15 mouse cellular contexts compared by ENCODE assay signal in the genomic region with DNA sequence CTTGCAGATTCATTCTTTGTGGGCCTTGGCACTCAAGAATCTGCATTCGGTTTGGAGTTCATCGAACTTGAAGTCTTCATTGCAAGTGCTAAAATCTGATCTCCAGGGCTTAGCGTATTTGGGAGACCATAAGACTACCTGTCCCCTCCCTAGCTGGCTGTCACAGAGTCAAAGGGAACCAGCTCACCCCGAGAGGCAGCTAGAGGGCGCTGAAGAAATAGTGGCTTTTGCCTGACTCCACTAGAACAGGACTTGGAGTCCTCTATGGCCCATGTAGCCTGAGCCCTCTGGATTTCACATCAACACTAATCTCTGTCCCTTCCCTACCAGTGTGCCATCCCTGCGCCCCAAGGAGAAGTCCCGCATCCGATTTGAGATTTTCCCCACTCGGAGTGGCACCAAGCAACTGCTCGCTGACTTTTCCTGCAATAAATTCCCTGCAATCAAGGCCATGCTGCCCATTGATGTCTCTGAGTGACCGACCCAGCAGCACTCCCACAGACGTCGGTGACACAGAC. TPM values are rescaled to one million over a fixed set of nuclear protein-coding genes. Genes with fewer than 3 reads are reported as not detected.
DNase-seq lines count a peak whose midpoint lies in the region; ATAC-seq and TF ChIP-seq lines count a peak whose summit lies in the region.
"Had no signal": no experiment of that assay in that cellular context is flagged by ENCODE, and none has a peak within 500 bp of the region (broad histone marks: within the 10 kb centered on the region; RNA-seq: fewer than 3 reads in every experiment).

No protein-coding gene starts in this region.

- DNase-seq in kidney, postnatal 0 days (ENCODE audit: low spot score) = peak; percentile 8
- DNase-seq in CH12.LX (ENCODE audit: extremely low read depth) (peak; percentile 11), ES-CJ7 (ENCODE audit: low read depth, low spot score) (peak; percentile 41)
- DNase-seq in embryo, embryonic 10.5 days (ENCODE audit: low spot score) = peak; percentile 29
- no peak for DNase-seq in cerebellum, adult 11-12 months
- DNase-seq in frontal cortex, postnatal 25 days (ENCODE audit: low spot score in 2 of 2) = no peak
- DNase-seq: cerebellum, adult 9-11 months; kidney, postnatal 25 days; layer of hippocampus, postnatal 36 days; lung, postnatal 36 days had no signal

- no peaks in the 10 kb centered on the region for H3K4me1 ChIP-seq in kidney, postnatal 0 days (replicated peaks; ENCODE audit: insufficient read depth, low read length)
- peaks cover 4% of the 10 kb centered on the region; the same call in 1 of the 2 replicates for H3K4me1 ChIP-seq in kidney, embryonic 15.5 days
- H3K4me1 ChIP-seq in CH12.LX (ENCODE audit: control insufficient read depth in 1 of 2, insufficient read depth in 2 of 2) = peaks cover 0 to 9% of the 10 kb centered on the region in 2 experiments; a peak in 2 of 4 replicates
- H3K4me1 ChIP-seq: heart, embryonic 15.5 days; midbrain, embryonic 13.5 days had no signal

- no peaks in the 10 kb centered on the region for H3K27me3 ChIP-seq in kidney, postnatal 0 days (ENCODE audit: insufficient read depth, low read length)
- H3K27me3 ChIP-seq in kidney, embryonic 15.5 days = no peaks in the 10 kb centered on the region
- H3K27me3 ChIP-seq in CH12.LX (replicated peaks) = peaks cover 2% of the 10 kb centered on the region
- H3K27me3 ChIP-seq: heart, embryonic 15.5 days; midbrain, embryonic 13.5 days had no signal

- TF ChIP-seq POLR2A in CH12.LX (IDR thresholded peaks at IDR 0.05; ENCODE audit: low read depth, low read length) = no peak

- H3K36me3 ChIP-seq in kidney, postnatal 0 days (ENCODE audit: insufficient read depth, low read length) = no peaks in the 10 kb centered on the region
- H3K36me3 ChIP-seq in kidney, embryonic 15.5 days = no peaks in the 10 kb centered on the region
- no peaks in the 10 kb centered on the region for H3K36me3 ChIP-seq in CH12.LX (replicated peaks in 1 of 2; ENCODE audit: control insufficient read depth in 1 of 2, insufficient read depth in 1 of 2, low read length in 1 of 2)
- H3K36me3 ChIP-seq: heart, embryonic 15.5 days; midbrain, embryonic 13.5 days had no signal

- H3K4me3 ChIP-seq in kidney, postnatal 0 days (replicated peaks; ENCODE audit: low read depth, low read length) = no peak overlapping the region
- H3K4me3 ChIP-seq in kidney, embryonic 15.5 days (replicated peaks) = no peak overlapping the region
- no peak overlapping the region for H3K4me3 ChIP-seq in CH12.LX (replicated peaks in 1 of 3; ENCODE audit: low read depth in 2 of 3, low read length in 2 of 3, poor library complexity in 1 of 3)
- H3K4me3 ChIP-seq: heart, embryonic 15.5 days; midbrain, embryonic 13.5 days had no signal

- H3K27ac ChIP-seq in kidney, postnatal 0 days = no peak overlapping the region
- no peak overlapping the region for H3K27ac ChIP-seq in kidney, embryonic 15.5 days
- H3K27ac ChIP-seq in CH12.LX (ENCODE audit: insufficient read depth, low read depth) = no peak overlapping the region
- H3K27ac ChIP-seq: heart, embryonic 15.5 days; hindbrain, embryonic 14.5 days; midbrain, embryonic 13.5 days had no signal

- in situ Hi-C loops in CH12.LX (cut with MboI; ENCODE audit: low pct_ligation_motif_present, low pct_unique_long_range_greater_than_20kb, low sequenced_read_pairs) = loop anchor here (10.0 kb wide), 1 partner anchor 153 kb away; no protein-coding TSS in a partner anchor

- no peak overlapping the region for H3K9ac ChIP-seq in kidney, postnatal 0 days (ENCODE audit: low read depth, low read length)
- no peak overlapping the region for H3K9ac ChIP-seq in kidney, embryonic 15.5 days
- H3K9ac ChIP-seq in CH12.LX (ENCODE audit: insufficient read depth, low read depth) = no peak overlapping the region
- H3K9ac ChIP-seq: heart, embryonic 15.5 days; hindbrain, embryonic 14.5 days; midbrain, embryonic 13.5 days had no signal

- dilution Hi-C loops in CH12.LX (cut with MboI; ENCODE audit: extremely low pct_ligation_motif_present, extremely low pct_unique_long_range_greater_than_20kb, low sequenced_read_pairs) = no loop called here

- ATAC-seq in kidney, postnatal 0 days (replicated peaks; ENCODE audit: low FRiP score, low read depth) = no peak
- no peak for ATAC-seq in kidney, embryonic 15.5 days (replicated peaks; ENCODE audit: low FRiP score)
- ATAC-seq: midbrain, embryonic 13.5 days had no signal

- 57% methylated on average over 13 of the region's 13 CpGs for WGBS in kidney, postnatal 0 days
- WGBS in kidney, embryonic 15.5 days = 65% methylated on average over 13 of the region's 13 CpGs

- peak; percentile 52; the same call in 1 of the 2 replicates for TF ChIP-seq CTCF in kidney, postnatal 0 days (IDR thresholded peaks at IDR 0.05; ENCODE audit: low read depth)
- peak in 1 of 2 experiments; percentile 52; a peak in 2 of 4 replicates for TF ChIP-seq CTCF in CH12.LX (conservative IDR thresholded peaks at IDR 0.05 in 1 of 2, IDR thresholded peaks at IDR 0.05 in 1 of 2; ENCODE audit: low read depth in 2 of 2, low read length in 2 of 2)

- H3K79me2 ChIP-seq in CH12.LX (replicated peaks; ENCODE audit: control insufficient read depth, extremely low read depth, insufficient read depth, poor library complexity, severe bottlenecking) = no peaks in the 10 kb centered on the region

- no peaks in the 10 kb centered on the region for H3K9me3 ChIP-seq in kidney, postnatal 0 days (replicated peaks; ENCODE audit: low read length)
- H3K9me3 ChIP-seq in kidney, embryonic 15.5 days (replicated peaks) = no peaks in the 10 kb centered on the region
- H3K9me3 ChIP-seq in CH12.LX (replicated peaks; ENCODE audit: low read length) = no peaks in the 10 kb centered on the region
- H3K9me3 ChIP-seq: heart, embryonic 15.5 days; midbrain, embryonic 13.5 days had no signal

- TF ChIP-seq EP300 in CH12.LX (IDR thresholded peaks at IDR 0.05; ENCODE audit: low read length) = no peak

- no peak; the same call in none of the 2 replicates for TF ChIP-seq RAD21 in CH12.LX (IDR thresholded peaks at IDR 0.05; ENCODE audit: low read depth, low read length)

- H3K4me2 ChIP-seq in kidney, postnatal 0 days (ENCODE audit: low read length) = no peak overlapping the region
- H3K4me2 ChIP-seq in kidney, embryonic 15.5 days = no peak overlapping the region
- no peak overlapping the region for H3K4me2 ChIP-seq in CH12.LX (ENCODE audit: insufficient read depth, low read depth, poor library complexity, severe bottlenecking)
- H3K4me2 ChIP-seq: heart, embryonic 15.5 days; hindbrain, embryonic 14.5 days; midbrain, embryonic 13.5 days had no signal

TF ChIP-seq in CH12.LX, 34 proteins besides CTCF, POLR2A, EP300 and RAD21:
- peak; percentile 13 for TF ChIP-seq SMC3 (IDR thresholded peaks at IDR 0.05; ENCODE audit: low read depth, low read length)
- no peak for TF ChIP-seq ZMIZ1 (IDR thresholded peaks at IDR 0.05; ENCODE audit: low read depth, low read length)

RNA-seq across cellular contexts. Expression of gene Tgm3, which starts 35.8 kb away (rescaled TPM):
- not detected in 2 replicates for polyA plus RNA-seq in kidney, postnatal 0 days (2015; fragmentation: Nextera tagmentation; extraction: Ambion mirVana)
- polyA plus RNA-seq in kidney, embryonic 15.5 days (2015; fragmentation: Nextera tagmentation; extraction: Ambion mirVana) = 0.12 TPM in 1 of 2 replicates, not detected in the other
- total RNA-seq in CH12.LX (2012; rRNA removed) = not detected in 2 replicates
- total RNA-seq in CH12.LX (2014; rRNA removed) = not detected in 2 replicates
- polyA plus RNA-seq in CH12.LX (2012; ENCODE audit: insufficient read length, low read depth) = not detected in 2 replicates
- polyA plus RNA-seq: heart, embryonic 15.5 days; midbrain, embryonic 13.5 days; neural tube, embryonic 11.5 days had no signal

Comparison
In these comparisons a context has a peak if more than half of its experiments do, and no peak if none do; other contexts are left out.
1. DNase-seq: peak in kidney, postnatal 0 days (single experiment), CH12.LX (single experiment), ES-CJ7 (single experiment) and embryo, embryonic 10.5 days (single experiment); none in cerebellum, adult 11-12 months (single experiment) and frontal cortex, postnatal 25 days (0 of 2).